Mouse (Mus musculus) liver, embryonic 13.5 days (tissue): ENCODE data around the gene Rab8b. TPM values are rescaled to one million over a fixed set of nuclear protein-coding genes. Genes with fewer than 3 reads are reported as not detected.

Experiments used
- ATAC-seq: fragments of 200-750 bp; cut with Nextera tagmentation; 2 replicates; pipeline ENCODE4 v1.8.0; 2017; ENCODE audit warnings: low read depth, mild to moderate bottlenecking, moderate number of reproducible peaks, moderate library complexity
- DNase-seq: peaks from one replicate; pipeline ENCODE4 v3.0.0; 2022
- H3K27ac ChIP-seq: fragments of 300-500 bp; sonication (generic); 2 replicates; pipeline ENCODE4 v1.5.1; 2015; ENCODE audit warnings: moderate library complexity, mild to moderate bottlenecking, inconsistent platforms
- H3K27me3 ChIP-seq: fragments of 300-500 bp; sonication (generic); 2 replicates; pipeline ENCODE4 v1.6.1; 2015; ENCODE audit warnings: mild to moderate bottlenecking, inconsistent platforms
- H3K36me3 ChIP-seq: fragments of 300-500 bp; sonication (generic); 2 replicates; pipeline ENCODE4 v1.6.1; 2015; ENCODE audit warnings: mild to moderate bottlenecking, inconsistent platforms
- H3K4me1 ChIP-seq: fragments of 300-500 bp; sonication (generic); replicated peaks from 2 replicates; pipeline ENCODE4 v1.6.1; 2015; ENCODE audit warnings: inconsistent platforms
- H3K4me2 ChIP-seq: fragments of 300-500 bp; sonication (generic); 2 replicates; pipeline ENCODE4 v1.6.1; 2015; ENCODE audit warnings: inconsistent platforms, mild to moderate bottlenecking, moderate library complexity
- H3K4me3 ChIP-seq: fragments of 300-500 bp; sonication (generic); replicated peaks from 2 replicates; pipeline ENCODE4 v1.5.1; 2015; ENCODE audit warnings: mild to moderate bottlenecking, inconsistent platforms
- H3K9ac ChIP-seq: fragments of 300-500 bp; sonication (generic); 2 replicates; pipeline ENCODE4 v1.6.1; 2015; ENCODE audit warnings: mild to moderate bottlenecking, inconsistent platforms
- H3K9me3 ChIP-seq: fragments of 300-500 bp; sonication (generic); replicated peaks from 2 replicates; pipeline ENCODE4 v1.6.1; 2016; ENCODE audit warnings: inconsistent platforms
- WGBS: fragments of 180-500 bp; shearing (Covaris S2); methylation state at CpG from one replicate; pipeline ENCODE4 v1.1.7; 2015; ENCODE audit not compliant: insufficient replicate concordance; 5-methylcytosine and 5-hydroxymethylcytosine counted together
- polyA plus RNA-seq: library from polyadenylated mRNA; unstranded; fragments of >200 nt; fragmentation: Nextera tagmentation; extraction: Ambion mirVana; gene quantifications from 2 replicates; pipeline ENCODE4 v1.2.1, GENCODE M21; 2015

The Rab8b gene
- 30.9 and 38.0 TPM in 2 replicates for polyA plus RNA-seq

GRCm38 (mm10) chr9:66919382-66919971 is at the start of gene Rab8b:
Gene Rab8b, minus strand, starts transcription at chr9:66919687.
- DNase-seq (peak; percentile 98), ATAC-seq (peak; percentile 91)
- Histone ChIP-seq H3K4me3 (peak within 1 kb of the TSS; percentile 94), H3K4me1 (peaks cover 59% of the 10 kb centered on the region), H3K4me2 (peak within 1 kb of the TSS; percentile 84), H3K9ac (peak within 1 kb of the TSS; percentile 97), H3K9me3 (no peaks in the 10 kb centered on the region), H3K27me3 (no peaks in the 10 kb centered on the region), H3K36me3 (peaks cover 10% of the 10 kb centered on the region; the same call in 1 of the 2 replicates), H3K27ac (peak within 1 kb of the TSS; percentile 99)
- 1% methylated on average over 49 of the region's 49 CpGs for WGBS

- ATAC-seq, result no peak
- WGBS, result 88% methylated on average over 8 of the region's 8 CpGs
Observed at GRCm38 (mm10) chr9:66967492-66967891, 48.0 kb upstream of the Rab8b start.

GRCm38 (mm10) chr9:66961478-66961877 is 42.0 kb upstream of the Rab8b start:
- DNase-seq (no peak), ATAC-seq (no peak)
- Histone ChIP-seq H3K4me1 (no peaks in the 10 kb centered on the region), H3K27me3 (no peaks in the 10 kb centered on the region), H3K4me3 (no peak overlapping the region), H3K4me2 (no peak overlapping the region), H3K9me3 (no peaks in the 10 kb centered on the region), H3K9ac (no peak overlapping the region), H3K36me3 (no peaks in the 10 kb centered on the region), H3K27ac (no peak overlapping the region)
- 63% methylated on average over 3 of the region's 3 CpGs for WGBS

More at GRCm38 (mm10) chr9:66967492-66967891, 48.0 kb upstream of the Rab8b start:
- H3K4me2 ChIP-seq, result no peak overlapping the region
- H3K4me1 ChIP-seq, result no peaks in the 10 kb centered on the region
- no peaks in the 10 kb centered on the region for H3K9me3 ChIP-seq
- H3K27ac ChIP-seq, result no peak overlapping the region
- no peak overlapping the region for H3K9ac ChIP-seq
- DNase-seq, result no peak
- peaks cover 13% of the 10 kb centered on the region for H3K36me3 ChIP-seq
- H3K4me3 ChIP-seq, result no peak overlapping the region
- H3K27me3 ChIP-seq, result no peaks in the 10 kb centered on the region

GRCm38 (mm10) chr9:66957451-66957850 is 38.0 kb upstream of the Rab8b start:
- WGBS, result 92% methylated on average over 3 of the region's 3 CpGs

DNA sequence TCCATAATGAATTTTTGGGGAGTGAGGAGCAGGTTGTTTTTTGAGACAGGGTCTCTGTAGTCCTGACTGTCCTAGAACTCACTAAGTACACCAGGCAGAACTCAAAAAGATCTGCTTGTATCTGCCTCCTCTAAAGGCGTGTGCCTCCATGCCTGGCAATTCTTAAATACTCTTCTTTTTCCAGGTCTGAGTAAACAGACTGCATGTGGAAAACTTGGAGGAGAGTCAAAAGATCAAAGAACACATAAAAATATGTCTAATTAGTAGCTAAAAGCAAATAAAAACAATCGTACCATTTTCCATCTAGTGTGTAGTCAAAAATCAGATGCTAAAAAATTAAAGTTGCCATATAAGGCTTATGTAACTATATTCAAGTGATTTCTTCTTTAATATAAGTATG is 33.4 kb upstream of the Rab8b start:
- peaks cover 8% of the 10 kb centered on the region for H3K36me3 ChIP-seq
- H3K27me3 ChIP-seq, result no peaks in the 10 kb centered on the region
- 76% methylated on average over 2 of the region's 2 CpGs for WGBS
- H3K9me3 ChIP-seq, result no peaks in the 10 kb centered on the region
- H3K4me2 ChIP-seq, result no peak overlapping the region
- peaks cover 4% of the 10 kb centered on the region for H3K4me1 ChIP-seq
- no peak overlapping the region for H3K9ac ChIP-seq
- no peak for DNase-seq
- H3K27ac ChIP-seq, result no peak overlapping the region
- no peak overlapping the region for H3K4me3 ChIP-seq
- ATAC-seq, result no peak

More at GRCm38 (mm10) chr9:66957451-66957850, 38.0 kb upstream of the Rab8b start:
- DNase-seq, result no peak
- ATAC-seq, result no peak
- H3K27ac ChIP-seq, result no peak overlapping the region
- no peaks in the 10 kb centered on the region for H3K4me1 ChIP-seq
- H3K9me3 ChIP-seq, result no peaks in the 10 kb centered on the region
- H3K9ac ChIP-seq, result no peak overlapping the region
- no peaks in the 10 kb centered on the region for H3K36me3 ChIP-seq
- H3K27me3 ChIP-seq, result no peaks in the 10 kb centered on the region
- no peak overlapping the region for H3K4me3 ChIP-seq
- no peak overlapping the region for H3K4me2 ChIP-seq

GRCm38 (mm10) chr9:66952321-66952720 is 32.8 kb upstream of the Rab8b start:
- ATAC-seq (no peak), DNase-seq (no peak)
- H3K36me3 ChIP-seq, result peaks cover 11% of the 10 kb centered on the region
- no peak overlapping the region for H3K27ac ChIP-seq
- peaks cover 8% of the 10 kb centered on the region for H3K4me1 ChIP-seq
- no peaks in the 10 kb centered on the region for H3K27me3 ChIP-seq
- no peak overlapping the region for H3K9ac ChIP-seq
- H3K4me2 ChIP-seq, result no peak overlapping the region
- no peak overlapping the region for H3K4me3 ChIP-seq
- H3K9me3 ChIP-seq, result no peaks in the 10 kb centered on the region
- WGBS, result 71% methylated on average over 8 of the region's 8 CpGs

DNA sequence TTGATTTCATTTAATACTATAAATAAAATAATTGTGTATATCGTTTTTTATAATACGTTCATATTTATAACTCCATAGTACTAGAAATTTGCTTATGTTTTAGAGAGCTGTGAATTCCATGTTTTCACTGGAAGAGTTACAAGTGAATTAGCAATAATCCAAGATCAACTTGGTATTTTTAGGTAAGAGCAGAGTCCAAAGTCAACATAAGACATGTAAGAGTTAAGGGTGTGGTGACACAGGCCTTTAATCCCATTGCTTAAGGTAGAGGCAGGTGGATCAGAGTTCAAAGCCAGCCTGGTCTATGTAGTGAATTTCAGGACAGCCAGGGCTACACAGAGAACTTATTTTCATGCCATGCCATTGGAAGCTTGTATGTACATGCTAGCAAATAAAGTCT is 29.0 kb upstream of the Rab8b start:
- H3K27ac ChIP-seq, result no peak overlapping the region
- no peaks in the 10 kb centered on the region for H3K9me3 ChIP-seq
- ATAC-seq, result no peak
- no peaks in the 10 kb centered on the region for H3K27me3 ChIP-seq
- no peak overlapping the region for H3K4me3 ChIP-seq
- peaks cover 25% of the 10 kb centered on the region for H3K4me1 ChIP-seq
- H3K4me2 ChIP-seq, result no peak overlapping the region
- no peak overlapping the region for H3K9ac ChIP-seq
- DNase-seq, result no peak
- WGBS, result 86% methylated on average over 2 of the region's 2 CpGs
- peaks cover 11% of the 10 kb centered on the region for H3K36me3 ChIP-seq

- Histone ChIP-seq H3K9ac (peak within 1 kb of the TSS; percentile 95), H3K27me3 (no peaks in the 10 kb centered on the region), H3K4me3 (peak within 1 kb of the TSS; percentile 96), H3K4me2 (peak within 1 kb of the TSS; percentile 83), H3K36me3 (peaks cover 11% of the 10 kb centered on the region), H3K4me1 (peaks cover 25% of the 10 kb centered on the region), H3K9me3 (no peaks in the 10 kb centered on the region), H3K27ac (peak within 1 kb of the TSS; percentile 88)
- ATAC-seq, result peak; percentile 97
- peak; percentile 95 for DNase-seq
- under 1% methylated on average over 76 of the region's 77 CpGs for WGBS
Observed at GRCm38 (mm10) chr9:66945647-66946641, 26.5 kb upstream of the Rab8b start, which contains the start of gene Rps27l. Gene Rps27l, plus strand, starts transcription at chr9:66946086.

GRCm38 (mm10) chr9:66945161-66945560 is 25.7 kb upstream of the Rab8b start:
- Histone ChIP-seq H3K36me3 (peaks cover 11% of the 10 kb centered on the region), H3K9ac (peak overlapping the region; percentile 95), H3K9me3 (no peaks in the 10 kb centered on the region), H3K4me2 (peak overlapping the region; percentile 83), H3K27ac (peak overlapping the region; percentile 88), H3K4me3 (peak overlapping the region; percentile 96), H3K4me1 (peaks cover 25% of the 10 kb centered on the region), H3K27me3 (no peaks in the 10 kb centered on the region)
- WGBS, result 19% methylated on average over 4 of the region's 4 CpGs
- DNase-seq (no peak), ATAC-seq (no peak)

DNA sequence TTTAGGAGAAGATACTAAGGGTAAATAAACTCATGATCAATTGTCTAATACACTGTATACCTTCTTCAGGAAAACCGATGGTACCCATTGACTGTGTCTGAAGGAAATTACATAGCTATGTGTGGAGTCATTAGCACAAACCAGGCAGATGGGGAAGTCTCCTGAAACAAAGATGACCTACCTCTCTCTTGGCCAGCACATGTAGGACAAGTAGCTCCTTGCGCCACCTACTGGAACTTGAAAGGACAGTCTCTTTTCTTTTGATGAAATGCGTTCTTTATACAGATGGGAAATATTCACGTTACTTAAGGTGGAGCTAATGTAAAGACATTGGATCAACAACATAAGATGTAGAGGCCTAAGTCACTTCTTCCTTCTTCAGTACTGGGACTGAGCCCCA is 19.3 kb upstream of the Rab8b start:
- Histone ChIP-seq H3K4me3 (no peak overlapping the region), H3K9ac (no peak overlapping the region), H3K27me3 (0 out of 2 replicates have a peak, but pooled peaks cover 5% of the 10 kb centered on the region), H3K9me3 (no peaks in the 10 kb centered on the region), H3K27ac (no peak overlapping the region), H3K4me1 (no peaks in the 10 kb centered on the region), H3K4me2 (no peak overlapping the region), H3K36me3 (no peaks in the 10 kb centered on the region)
- peak; percentile 41; the same call in 1 of the 2 replicates for ATAC-seq
- WGBS, result under 1% methylated on average over 4 of the region's 4 CpGs
- DNase-seq, result peak; percentile 46

GRCm38 (mm10) chr9:66937507-66937906 is 18.0 kb upstream of the Rab8b start:
- 0 out of 2 replicates have a peak, but pooled peaks cover 5% of the 10 kb centered on the region for H3K27me3 ChIP-seq
- no peak overlapping the region for H3K9ac ChIP-seq
- H3K36me3 ChIP-seq, result no peaks in the 10 kb centered on the region
- H3K4me3 ChIP-seq, result no peak overlapping the region
- 77% methylated on average over 8 of the region's 8 CpGs for WGBS
- DNase-seq, result no peak
- H3K4me2 ChIP-seq, result no peak overlapping the region
- ATAC-seq, result no peak
- no peak overlapping the region for H3K27ac ChIP-seq
- no peaks in the 10 kb centered on the region for H3K4me1 ChIP-seq
- no peaks in the 10 kb centered on the region for H3K9me3 ChIP-seq
